Mouse (Mus musculus) urinary bladder, adult 18-20 months (tissue): ENCODE data around the gene Mrps10.
"Not testable (repeated sequence)": the region's sequence is repeated elsewhere in the genome, so short reads cannot be mapped to it uniquely, and the experiment has no call there.

Experiments used
- DNase-seq, 2 experiments: peaks; one replicate each; pipeline ENCODE4 v3.0.0; 2022; ENCODE audit warnings: low spot score in 2 of 2, mixed read lengths in 2 of 2

Gene Mrps10

DNA sequence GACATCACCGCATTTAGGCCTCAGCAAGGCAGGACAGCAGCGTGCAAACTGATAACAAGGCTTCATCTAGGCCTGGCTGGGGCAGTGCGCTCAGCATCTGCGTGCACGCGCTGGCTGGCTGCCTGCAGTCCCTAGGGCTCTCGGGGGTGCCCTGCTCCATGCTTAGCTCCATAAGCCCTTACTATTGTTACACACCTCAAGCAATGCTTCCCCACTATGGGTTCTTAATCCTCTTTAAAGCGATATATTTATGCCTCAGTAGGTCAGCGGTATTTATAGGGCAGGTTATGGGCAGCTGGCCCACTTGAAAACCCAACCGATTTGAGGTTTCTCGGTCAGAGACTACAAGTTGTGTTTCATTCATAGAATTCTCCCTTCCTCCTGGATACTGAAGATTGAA, 13.2 kb downstream of the Mrps10 start:
- no peak for DNase-seq

- DNase-seq: no peak
Observed at GRCm38 (mm10) chr17:47383266-47383665, 14.6 kb downstream of the Mrps10 start.

DNA sequence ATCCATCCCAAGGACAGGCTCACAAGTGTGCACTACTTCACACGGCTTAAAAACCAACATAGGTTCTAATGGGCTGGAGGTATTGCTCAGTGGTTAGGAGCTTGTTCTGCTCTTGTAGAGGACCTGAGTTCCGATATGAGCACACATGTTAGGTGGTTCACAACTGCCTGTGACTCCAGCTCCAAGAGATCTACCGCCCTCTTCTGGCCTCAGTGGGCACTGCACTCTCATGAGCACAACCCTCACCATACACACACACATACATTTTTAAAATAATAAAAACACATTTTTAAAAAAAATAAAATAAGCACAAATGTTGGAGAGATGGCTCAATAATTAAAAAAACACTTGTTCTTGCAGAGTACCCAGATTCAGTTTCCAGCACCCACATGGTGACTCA, 15.4 kb downstream of the Mrps10 start:
- no peak for DNase-seq

DNA sequence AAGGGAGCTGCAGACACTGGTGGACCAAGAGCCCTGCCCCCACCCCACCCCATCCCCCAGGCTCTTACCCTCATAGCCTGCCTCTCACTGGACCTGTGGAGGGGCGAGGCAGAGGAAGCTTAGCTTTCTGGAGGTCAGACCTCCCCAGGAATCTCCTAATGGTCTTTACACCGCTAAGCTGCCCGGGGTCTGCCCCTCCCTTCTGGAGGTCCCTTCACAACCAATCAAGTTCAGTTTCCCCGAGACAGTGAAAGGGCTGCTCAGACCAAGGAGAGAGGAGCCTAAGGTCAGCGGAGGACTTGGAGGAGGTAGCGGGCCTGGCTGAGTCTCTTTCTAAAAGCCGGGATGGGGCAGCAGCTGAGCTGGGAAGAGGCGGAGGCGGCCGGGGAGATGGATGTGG, 16.5 kb downstream of the Mrps10 start, which contains the start of gene Guca1b:
Gene Guca1b, plus strand, starts transcription at position 249 of the 400 bp plus-strand sequence.
- DNase-seq: no peak

GRCm38 (mm10) chr17:47386649-47387048, 18.0 kb downstream of the Mrps10 start:
- DNase-seq: peak in 1 of 2 experiments; percentile 55

DNA sequence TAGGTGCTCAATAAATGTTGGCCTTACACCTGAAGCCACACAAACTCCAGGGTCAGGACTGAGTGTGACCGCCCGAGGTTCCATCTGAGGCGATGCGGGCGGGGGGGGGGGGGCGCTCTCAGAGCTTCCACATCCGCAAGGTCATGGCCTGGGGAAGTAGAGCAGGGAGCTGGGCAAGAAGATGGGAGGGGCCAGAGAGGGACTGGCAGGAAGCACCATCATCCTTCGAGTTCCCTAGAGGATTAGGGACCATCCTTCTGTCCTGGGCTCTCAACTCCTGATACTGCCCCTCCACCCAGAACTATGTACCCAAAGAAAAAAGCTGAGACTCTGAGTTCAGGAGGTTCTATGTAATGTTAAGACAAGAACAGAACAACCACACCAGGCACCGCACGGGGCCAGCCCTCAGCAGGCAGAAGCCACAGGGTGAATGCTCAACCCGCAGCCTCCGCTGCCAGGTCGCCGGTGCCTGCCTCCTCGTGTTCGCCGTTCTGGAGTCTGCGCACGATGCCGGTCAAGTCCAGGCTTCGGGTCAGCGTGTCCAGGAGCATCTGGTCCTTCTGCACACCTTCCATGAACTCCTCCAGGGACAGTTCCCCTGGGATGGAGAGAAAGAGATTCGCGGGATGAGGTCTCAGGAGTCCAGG, 25.7 kb downstream of the Mrps10 start:
- peak in 1 of 2 experiments; percentile 35 for DNase-seq

GRCm38 (mm10) chr17:47395376-47395913, 26.8 kb downstream of the Mrps10 start:
- peak; percentile 47 to 71 for DNase-seq

DNA sequence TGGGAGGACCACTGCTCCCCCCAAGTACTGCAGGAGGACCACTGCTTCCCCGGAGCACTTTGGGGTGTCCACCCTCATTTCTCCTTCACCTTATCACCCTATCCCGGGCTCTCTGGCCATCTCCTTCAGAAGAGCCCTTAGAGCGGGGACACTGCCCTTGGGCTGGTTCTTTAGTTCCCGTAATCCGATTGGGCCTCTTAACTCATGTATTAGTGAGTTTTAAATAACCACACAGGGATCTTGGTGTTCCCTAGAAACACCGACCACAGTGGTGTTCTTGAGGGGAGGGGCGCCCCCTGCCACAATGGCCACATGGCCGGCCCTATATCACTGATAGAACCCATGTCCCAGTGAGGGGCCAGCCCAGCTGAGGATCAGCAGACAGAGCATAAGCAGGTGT, 30.4 kb downstream of the Mrps10 start:
- no peak for DNase-seq

DNA sequence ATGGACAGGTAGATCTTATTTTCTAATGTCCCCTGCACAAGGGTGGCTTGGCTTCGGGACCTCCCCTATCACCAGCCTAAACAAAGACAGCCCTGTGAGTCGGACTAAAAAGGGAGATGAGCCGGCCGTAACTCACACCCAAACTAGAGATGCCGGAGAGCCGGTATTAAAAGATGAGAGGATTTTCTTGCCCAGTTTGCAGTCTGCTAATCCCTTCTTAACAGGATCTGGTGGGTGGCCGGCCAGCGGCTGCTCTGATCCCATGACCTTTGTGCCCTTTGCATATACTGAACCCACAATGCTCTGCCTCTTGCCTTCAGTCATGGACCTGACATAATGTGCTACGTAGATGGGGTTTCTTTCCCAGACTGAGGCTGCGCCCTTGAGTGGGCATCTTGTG, 31.8 kb downstream of the Mrps10 start, which contains the start of gene Guca1a:
Gene Guca1a, minus strand, starts transcription at position 134 of the 400 bp plus-strand sequence.
- DNase-seq: no peak

GRCm38 (mm10) chr17:47407717-47408557, 39.2 kb downstream of the Mrps10 start:
- DNase-seq: no peak

GRCm38 (mm10) chr17:47408558-47408898, 39.8 kb downstream of the Mrps10 start:
- peak; percentile 53 to 65 for DNase-seq

- peak in 1 of 2 experiments; percentile 52 for DNase-seq
Observed at GRCm38 (mm10) chr17:47409897-47410861, 41.5 kb downstream of the Mrps10 start.

GRCm38 (mm10) chr17:47420195-47420594, 51.5 kb downstream of the Mrps10 start:
- DNase-seq: no peak

GRCm38 (mm10) chr17:47421566-47421965, 52.9 kb downstream of the Mrps10 start:
- no peak for DNase-seq

DNA sequence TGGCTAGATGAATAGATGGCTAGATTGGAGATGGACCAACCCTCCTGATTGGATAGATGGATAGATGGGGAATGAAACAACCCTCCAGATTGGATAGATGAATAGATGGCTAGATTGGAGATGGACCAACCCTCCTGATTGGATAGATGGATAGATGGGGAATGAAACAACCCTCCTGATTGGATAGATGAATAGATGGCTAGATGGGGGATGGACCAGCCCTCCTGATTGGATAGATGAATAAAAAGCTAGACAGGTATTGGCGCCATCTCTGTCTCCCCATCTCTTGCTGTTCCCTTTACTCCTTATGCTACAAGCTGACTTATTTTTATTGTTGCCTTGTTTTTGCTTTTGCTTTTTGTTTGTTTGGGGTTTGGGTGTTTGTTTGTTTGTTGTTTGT, 53.9 kb downstream of the Mrps10 start:
- DNase-seq: not testable (repeated sequence)

GRCm38 (mm10) chr17:47424186-47424585, 55.5 kb downstream of the Mrps10 start:
- DNase-seq: no peak

- DNase-seq: no peak
Observed at GRCm38 (mm10) chr17:47427316-47427715, 58.6 kb downstream of the Mrps10 start.

- no peak for DNase-seq
Observed at GRCm38 (mm10) chr17:47428831-47429304, 60.2 kb downstream of the Mrps10 start.

DNA sequence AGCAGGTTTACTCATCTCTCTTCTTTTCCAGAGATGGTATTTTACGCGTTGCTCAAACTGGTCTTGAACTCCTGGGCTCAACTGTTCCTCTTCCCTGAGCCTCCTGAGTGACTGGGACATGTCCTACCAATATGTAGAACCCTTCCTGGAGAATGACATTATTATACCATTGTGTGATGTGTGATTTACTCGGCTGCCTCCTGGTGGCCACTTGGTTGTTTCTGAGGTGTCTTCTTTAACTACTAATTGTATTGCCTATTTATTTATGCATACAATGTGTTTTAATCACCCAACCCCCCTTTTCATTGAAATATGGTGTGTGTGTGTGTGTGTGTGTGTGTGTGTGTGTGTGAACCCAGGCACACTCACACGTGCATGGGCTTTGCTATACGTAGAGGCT, 62.1 kb downstream of the Mrps10 start:
- no peak for DNase-seq
